Mouse (Mus musculus): ENCODE measurements around the gene Mfsd13b.

Mfsd13b gene

GRCm38 (mm10) chr7:121043510-121043909 is 61.2 kb downstream of the Mfsd13b start:
- no peak for ATAC-seq (ENCODE audit: low TSS enrichment)

DNA sequence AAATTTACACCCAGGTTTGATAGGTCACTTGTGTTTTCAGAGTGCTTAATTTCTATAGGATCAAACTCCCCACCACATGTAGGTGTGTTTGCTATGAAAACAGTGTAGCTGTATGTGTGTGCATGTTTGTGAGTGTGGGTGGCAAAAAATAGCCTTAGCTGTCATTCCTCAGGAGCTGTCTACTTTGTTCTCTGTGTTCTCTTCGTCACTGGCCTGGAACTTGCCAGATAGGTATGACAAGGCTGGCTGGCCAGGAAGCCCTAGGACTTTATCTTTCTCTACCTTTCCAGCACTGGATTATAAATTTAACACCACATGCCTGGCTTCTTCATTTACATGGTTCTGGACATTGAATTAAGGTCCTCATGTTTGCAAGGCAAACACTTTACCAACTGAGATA is 61.9 kb downstream of the Mfsd13b start:
- ATAC-seq (ENCODE audit: low TSS enrichment), result no peak

DNA sequence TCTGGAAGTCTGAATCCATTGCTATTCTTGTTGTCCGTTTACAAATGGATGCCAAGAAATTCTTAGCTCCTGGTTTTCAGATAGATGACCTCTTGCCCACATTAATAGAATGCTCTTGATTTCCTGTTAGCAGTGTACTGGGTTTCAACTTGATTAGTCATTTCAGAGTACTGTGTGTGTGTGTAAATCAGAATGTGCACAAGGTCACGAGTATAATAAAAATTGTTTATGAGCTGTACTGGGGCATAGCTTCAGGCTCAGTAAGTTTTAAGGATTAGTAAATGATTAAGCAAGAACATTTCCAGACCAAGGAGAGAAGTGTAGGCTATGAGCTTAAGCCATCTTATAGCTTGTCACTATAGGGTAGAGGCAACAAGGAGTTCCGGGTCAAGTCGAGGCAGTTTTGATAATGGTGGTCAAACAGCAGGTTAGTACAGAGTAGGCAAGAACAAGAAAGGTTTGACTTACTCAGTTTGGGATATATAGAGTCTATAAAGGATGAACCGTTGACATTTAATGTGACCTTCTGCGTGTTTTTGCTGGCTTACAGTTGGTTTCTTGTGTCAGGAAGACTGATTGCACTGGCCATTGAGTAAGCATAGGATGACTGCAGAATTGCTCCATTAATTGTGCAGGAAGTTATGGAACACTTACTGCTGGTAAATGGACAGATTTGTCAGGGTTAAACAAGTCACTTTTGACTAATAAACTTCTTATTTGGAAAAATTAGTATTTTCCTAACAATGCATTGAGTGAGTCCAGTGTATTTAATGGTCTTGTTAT is 63.6 kb downstream of the Mfsd13b start:
- ATAC-seq (ENCODE audit: low TSS enrichment), result no peak

DNA sequence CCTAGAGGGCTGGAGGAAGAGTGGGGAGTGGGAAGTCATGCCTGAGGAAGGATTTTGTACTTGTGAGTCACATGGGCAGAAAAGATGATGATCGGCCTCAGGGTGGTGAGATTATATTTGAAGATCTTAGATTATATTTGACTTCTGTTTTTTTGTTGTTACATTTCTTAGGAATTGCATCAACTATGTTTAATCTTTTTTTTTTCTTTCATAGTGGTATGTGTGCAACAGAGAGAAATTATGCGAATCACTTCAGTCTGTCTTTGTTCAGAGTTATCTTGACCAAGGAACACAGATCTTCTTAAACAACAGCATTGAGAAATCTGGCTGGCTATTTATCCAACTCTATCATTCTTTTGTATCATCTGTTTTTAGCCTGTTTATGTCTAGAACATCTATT is 65.3 kb downstream of the Mfsd13b start:
- ATAC-seq (ENCODE audit: low TSS enrichment), result no peak

DNA sequence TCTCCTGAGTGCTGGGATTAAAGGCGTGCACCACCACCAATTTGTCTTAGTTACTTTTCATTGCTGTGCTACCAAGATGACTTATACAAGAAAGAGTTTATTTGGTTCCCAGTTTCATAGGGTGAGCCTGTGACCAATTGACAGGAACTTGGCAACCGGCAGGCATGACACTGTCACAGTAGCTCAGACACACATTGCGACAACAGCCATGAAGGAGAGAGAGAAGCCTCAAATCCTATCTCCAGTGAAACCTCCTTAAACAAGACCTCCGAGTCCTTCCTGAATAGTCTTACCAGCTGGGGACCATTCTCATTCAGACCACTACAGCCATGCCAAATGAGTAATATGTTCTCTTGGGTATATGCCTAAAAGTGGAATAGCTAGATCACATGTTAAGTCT is 70.8 kb downstream of the Mfsd13b start:
- no peak for ATAC-seq (ENCODE audit: low TSS enrichment)

- ATAC-seq (ENCODE audit: low TSS enrichment), result no peak
Observed at GRCm38 (mm10) chr7:121059477-121060218, 77.3 kb downstream of the Mfsd13b start.

DNA sequence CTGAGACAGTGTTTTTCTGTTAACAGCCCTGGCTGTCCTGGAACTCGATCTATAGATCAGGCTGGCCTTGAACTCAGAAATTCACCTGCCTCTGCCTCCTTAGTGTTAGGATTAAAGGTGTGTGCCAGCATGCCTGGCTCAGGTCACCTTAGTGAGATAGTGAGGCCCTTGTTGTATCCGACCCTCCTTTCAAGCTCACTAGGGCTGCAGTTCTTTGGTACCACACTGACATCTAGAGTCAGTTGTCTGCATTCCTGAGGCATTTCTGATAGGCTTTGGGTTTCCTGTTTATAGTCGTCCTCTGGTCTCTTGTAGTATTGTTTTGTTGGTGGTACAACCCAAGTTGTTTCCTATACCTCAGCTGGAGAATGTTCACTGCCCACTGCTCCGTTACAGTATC is 82.0 kb downstream of the Mfsd13b start:
- ATAC-seq (ENCODE audit: low TSS enrichment), result peak; percentile 62; the same call in 1 of the 2 replicates

Measured in frontal cortex, adult (tissue).